Mouse (Mus musculus) megakaryocyte, adult 5-6 weeks (primary cell): Measurements from ENCODE around the gene Rab5b. TPM values are rescaled to one million over a fixed set of nuclear protein-coding genes. Genes with fewer than 3 reads are reported as not detected.
"Not testable (repeated sequence)": the region's sequence is repeated elsewhere in the genome, so short reads cannot be mapped to it uniquely, and the experiment has no call there.

Experiments
- ATAC-seq: 2 replicates; pipeline ENCODE4 v1.8.0; 2016; ENCODE audit warnings: mild to moderate bottlenecking, inconsistent platforms; ENCODE audit not compliant: poor library complexity, severe bottlenecking
- total RNA-seq, 2 experiments: library from RNA; stranded (forward) in 1 of 2; stranded (reverse) in 1 of 2; fragments of 153-499, 151-499 nt in 1 of 2; fragments of 221-1000, 200-1000 nt in 1 of 2; gene quantifications; 2 replicates each; pipeline versions ENCODE4 v1.2.3 to v1.2.4; 2015 to 2017

Gene Rab5b
- total RNA-seq (2015), result 62.8 and 64.7 TPM in 2 replicates
- total RNA-seq (2017), result 77.1 and 84.0 TPM in 2 replicates

DNA sequence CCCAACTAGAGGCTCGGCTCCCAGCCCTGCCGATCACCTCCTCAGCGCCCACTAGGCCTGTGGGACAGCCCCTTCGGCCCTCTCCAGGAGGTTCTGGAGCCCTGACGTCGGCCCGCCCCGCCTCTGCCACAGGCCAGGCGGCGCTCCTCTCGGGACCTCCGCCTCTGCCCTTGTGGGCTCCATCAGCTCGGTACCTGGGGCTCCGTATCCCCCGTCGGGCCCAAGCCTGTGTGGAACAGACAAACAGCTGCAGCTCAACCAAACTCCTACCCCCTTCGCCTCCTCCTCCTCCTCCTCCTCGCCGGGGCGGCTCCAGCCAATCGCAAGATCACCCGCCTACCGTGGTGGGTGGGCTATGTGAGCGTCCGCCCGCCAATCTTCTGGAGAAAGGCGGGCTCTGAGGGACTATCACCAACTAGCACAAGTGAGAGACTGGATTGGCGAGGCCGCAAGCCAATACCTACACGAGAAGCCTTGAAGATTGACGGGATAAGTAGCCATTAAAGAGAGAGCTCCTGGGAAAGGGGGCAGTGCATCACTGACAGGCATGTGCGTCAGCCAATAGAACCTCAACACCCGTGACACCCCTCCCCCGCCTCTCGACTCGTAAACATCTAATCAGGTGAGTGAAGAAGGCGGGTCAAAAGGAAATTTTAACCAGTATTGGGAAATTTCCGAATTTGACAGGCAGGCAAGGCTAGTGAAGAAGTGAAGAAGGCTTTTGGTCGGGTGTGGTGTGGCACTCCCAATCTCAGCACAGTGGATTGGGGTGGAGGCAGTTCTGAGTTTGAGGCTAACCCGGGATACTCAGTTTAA is at the start of gene Rab5b:
Gene Rab5b (minus strand): TSS at position 273 of the 816 bp plus-strand sequence.
- ATAC-seq, result peak; percentile 88

DNA sequence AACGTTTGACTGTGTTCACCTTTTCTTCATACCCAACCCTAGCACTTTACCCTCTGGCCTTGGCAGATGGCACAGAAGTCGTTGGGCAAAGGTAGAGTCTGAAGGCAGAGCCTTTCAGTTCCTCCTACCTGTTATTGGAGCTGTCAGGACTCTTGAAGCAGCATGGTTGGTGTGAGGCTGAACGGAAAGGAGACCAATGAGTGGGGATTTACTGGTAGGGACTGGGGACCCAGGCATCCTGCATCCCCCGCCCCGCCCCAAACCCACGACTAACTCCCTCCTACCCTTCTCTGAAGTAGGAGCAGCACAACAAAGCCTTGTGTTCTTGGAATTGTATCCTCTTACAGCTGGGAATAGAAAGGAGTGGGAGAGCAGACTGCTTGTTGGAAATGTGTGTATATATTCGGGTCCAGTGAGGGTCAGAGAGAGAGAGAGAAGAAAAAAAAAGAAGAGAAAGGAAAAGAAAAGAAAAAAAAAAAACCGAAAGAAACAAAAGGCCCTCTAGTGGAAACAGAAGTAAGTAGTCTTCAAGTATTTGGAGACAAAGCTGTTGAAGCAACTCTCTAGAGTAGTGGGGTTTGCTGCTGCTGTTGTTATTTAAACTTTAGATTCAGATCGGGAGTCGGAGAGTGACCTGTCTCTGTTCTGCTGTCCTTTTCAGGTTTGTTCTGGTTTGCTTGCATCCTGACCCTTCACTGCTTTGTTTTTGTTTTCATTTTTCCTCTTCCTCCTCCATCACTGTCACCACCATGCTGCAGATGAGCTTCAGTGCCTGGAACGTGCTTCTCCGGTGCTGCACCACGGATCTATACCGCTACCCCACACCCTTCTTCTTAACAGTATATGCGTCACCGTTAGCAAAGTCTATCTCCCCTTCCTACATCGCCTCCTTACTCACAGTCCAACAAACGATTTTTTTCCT is 48.9 kb upstream of the Rab5b start, which contains the start of gene Dgka:
Gene Dgka (minus strand): TSS at position 176 of the 922 bp plus-strand sequence.
- ATAC-seq, result no peak

DNA sequence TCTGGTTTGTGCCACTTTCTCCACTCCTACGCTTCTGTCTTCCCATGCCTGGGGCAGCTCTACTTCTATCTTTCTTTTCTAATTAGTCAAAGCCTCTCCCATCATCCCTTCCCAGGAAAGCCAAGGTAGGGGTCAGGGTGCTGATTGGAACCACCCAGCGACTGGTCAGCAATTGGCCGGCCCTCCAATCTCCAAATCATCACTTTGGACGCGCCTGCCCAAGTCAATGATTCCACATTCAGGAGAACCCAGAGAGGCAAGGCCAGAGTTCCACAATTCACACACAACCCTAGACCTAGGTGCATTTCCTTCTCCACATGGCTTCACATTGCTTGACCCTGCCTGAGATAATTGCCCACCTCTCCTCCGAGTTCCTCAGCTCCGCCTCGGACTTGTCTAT is 48.1 kb upstream of the Rab5b start:
- ATAC-seq, result no peak

DNA sequence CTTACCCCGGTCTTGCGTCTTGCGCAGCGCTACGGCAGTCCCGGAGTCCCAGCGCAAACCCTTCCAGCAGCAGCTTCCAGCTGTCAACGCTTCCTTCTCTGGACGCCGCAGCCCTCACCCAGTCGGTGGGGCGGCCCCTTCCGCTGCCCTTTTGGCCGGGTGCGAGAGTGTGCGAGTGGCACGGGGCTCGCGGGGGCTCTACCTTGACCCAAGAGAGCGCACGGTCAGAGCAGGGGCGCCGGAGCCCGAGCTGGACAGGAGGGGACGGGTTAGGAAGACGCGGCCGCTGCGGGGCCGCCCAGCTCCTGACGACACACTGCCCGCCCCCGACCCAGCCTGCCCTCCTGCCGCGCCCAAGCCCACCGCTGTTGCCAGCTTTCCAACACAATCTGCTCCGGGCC is 47.7 kb upstream of the Rab5b start:
- peak; percentile 23 for ATAC-seq

DNA sequence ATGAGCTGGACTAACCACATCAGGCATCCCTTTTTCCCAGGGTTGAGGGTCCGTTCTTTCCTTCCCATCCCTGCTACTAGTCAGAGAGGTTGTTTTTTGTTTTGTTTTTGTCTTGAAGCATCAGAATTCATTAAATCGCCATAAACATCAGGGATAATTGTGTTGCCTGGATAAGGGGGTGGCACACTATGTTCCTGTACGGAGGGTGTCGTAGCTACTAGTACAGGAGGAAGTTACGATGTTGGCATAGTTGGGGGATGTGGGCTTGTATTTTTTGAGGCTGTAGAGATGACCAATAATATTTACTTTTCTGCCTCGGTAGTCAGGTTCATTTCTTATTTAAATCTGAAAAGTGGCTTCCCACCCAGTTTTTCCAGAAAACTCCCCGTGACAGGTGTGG is 47.2 kb upstream of the Rab5b start:
- peak; percentile 39 for ATAC-seq

DNA sequence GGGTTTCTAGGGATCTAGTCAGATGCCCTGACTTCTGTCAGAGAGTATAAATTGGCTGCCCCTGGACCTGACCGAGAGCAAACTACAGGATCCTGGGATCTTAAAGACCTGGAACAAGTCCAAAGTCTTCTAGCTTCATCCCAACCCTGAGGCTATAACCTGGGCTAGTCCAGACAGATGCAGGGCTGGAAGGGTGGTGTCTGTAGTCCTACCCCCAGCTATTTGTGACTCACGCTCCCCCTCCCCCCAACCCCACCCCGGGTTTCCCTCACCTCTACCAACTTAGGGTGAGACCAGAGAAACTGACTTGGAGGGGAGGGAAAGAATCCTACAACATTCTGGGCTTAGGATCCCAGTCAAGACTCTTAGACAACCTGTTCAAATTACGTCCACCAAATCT is 46.6 kb upstream of the Rab5b start:
- ATAC-seq, result no peak

DNA sequence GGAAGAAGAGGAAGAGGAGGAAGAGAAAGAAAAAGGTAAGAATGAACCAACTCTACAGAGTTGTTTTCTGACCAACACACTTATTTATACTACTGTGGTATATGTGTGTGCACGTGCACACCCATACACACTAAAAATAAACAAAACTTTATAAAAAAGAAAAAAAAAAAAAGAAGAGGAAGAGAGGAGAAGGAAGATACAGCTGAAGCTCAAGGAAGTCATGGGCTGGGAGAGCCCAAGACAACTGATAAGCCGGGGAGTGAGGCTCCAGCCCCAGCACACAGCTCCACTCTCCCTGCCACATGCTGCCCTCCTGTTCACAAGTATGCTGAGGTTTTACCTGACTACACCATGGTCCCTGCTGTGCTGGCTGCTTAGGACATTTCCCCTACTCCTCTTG is 44.2 kb upstream of the Rab5b start:
- no peak for ATAC-seq

DNA sequence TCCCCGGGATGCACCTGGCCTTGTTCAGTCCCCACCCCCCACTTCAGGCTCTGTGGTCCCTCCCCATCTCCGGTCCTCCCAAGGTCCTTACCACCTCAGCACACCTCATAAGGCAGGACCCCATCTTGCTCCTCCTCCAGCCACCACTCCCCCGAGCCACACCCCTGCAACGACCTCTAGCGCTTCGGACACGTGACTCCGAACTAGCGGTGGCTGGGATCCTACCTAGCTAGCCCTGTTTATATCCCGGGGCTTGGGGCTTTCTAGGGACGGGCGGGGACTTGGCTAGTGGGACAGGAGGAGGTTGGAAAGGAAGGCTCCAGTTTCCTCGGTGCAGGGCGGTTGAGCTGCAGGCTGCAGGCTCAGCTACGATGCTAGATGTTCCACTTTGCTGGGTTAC is 41.4 kb upstream of the Rab5b start:
- no peak for ATAC-seq

DNA sequence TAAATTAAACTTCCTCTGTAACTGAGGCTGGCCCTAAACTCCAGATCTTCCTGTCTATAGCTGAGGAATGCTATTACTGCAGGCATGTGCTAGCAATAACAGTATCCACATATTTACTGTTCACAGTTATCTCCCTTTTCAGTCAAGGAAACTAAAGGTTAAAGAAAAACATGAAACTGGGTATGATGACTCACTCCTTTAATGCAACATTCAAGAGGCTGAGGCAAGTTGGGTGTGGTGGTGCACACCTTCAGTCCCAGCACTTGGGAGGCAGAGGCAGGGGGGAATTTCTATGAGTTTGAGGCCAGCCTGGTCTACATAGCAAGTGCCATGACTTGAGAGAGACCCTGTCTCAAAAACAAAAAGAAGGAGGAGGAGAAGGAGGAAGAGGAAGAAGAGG is 35.9 kb upstream of the Rab5b start:
- ATAC-seq, result no peak

DNA sequence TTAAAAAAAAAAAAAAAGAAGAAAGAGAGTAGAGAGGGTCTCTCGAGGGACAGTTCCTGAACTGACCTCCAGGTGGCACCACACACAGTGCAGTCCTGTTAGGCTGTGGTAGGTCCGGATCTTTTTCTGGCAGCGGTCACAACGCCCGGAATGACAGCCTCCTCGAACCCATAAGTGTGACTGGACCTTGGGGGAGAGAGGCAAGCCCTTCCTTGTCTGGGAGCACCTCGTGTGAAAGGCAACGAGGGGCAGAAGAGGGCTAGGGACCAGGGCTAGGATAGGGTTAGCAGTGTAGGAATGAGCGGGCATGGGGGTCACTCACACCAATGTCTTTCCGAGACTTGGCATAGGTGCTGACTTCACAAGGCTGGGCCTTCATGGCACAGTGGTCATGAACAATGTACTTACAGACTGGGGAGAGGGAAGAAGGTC is 35.0 kb upstream of the Rab5b start:
- ATAC-seq, result peak; percentile 89

DNA sequence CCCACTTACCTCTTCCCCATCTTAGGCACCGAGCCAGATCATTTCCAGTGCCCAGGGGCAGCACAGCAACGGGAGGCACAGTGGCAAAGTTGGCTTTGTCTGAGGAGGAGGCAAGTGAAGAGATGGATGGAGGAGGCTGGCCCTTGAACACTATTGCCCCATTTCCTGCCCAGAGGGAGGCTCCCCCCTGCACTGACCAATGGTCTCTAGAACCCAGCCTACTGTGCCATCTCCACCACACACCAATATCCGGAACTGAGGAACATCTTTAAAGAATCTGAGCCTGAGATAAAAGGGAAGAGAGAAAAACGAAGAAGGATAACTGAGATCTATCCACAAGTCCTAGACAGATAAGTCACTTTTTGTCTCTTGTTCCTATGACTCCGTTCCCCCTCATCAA is 32.0 kb upstream of the Rab5b start:
- ATAC-seq, result peak; percentile 90

DNA sequence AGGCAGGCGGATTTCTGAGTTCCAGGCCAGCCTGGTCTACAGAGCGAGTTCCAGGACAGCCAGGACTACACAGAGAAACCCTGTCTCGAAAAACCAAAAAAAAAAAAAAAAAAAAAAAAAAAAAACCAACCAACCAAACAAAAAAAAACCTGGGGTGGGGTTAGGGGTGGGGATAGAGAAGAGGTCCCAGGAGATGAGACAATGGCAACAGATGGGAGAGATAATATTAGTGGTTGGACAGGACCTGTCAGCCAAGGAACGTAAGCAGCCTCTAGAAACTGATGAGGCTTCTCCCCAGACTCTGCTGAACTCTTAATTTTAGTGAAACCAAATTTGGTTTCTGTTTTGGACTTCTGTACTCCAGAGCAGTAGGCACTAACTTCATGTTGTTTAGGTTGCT is 29.4 kb upstream of the Rab5b start:
- ATAC-seq, result not testable (repeated sequence)

DNA sequence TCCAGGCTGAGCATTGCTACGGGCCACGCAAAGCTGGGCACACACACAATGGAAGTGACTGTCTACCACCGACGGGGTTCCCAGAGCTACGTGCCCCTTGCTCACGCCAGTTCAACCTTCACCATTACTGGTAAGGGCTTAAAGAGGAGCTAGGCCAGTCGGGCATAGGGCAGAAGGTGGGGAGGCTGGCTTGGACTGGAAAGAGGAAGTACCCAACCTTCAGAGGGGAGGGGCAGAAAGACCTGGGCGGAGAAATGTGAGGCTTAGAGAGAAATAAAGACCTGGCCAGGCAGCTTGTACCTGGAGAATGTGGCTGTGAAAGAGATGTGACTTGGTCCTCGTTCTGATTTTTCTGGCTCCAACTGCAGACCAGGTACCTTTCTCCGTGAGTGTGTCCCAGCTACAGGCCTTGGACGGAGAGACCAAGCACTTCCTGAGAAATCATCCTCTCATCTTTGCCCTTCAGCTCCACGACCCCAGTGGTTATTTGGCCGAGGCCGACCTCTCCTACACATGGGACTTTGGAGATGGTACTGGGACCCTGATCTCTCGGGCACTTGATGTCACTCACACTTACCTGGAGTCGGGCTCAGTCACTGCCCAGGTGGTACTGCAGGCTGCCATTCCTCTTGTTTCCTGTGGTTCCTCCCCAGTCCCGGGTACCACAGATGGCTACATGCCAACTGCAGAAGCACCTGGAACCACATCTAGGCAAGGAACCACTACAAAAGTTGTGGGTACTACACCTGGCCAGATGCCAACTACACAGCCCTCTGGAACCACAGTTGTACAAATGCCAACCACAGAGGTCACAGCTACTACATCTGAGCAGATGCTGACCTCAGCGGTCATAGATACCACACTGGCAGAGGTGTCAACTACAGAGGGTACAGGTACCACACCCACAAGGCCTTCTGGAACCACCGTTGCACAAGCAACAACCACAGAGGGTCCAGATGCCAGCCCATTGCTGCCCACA is 19.8 kb upstream of the Rab5b start:
- peak; percentile 95 for ATAC-seq

DNA sequence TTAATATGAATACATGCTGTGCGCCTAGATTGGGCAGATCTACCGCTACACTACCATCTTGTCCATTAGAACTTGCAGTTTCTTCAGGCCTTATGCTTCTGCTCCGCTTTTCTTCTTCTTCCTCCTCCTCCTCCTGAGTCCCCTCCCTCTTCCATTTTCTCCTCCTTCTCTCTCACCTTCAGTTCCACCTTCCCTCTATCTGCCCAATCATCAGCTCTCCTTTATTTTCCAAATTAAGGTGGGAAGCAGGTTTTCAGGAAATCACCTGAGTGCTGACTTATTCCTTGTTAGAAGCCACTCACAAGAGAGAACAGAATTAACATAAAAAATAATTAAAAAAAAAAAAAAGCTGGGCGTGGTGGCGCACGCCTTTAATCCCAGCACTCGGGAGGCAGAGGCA is 15.3 kb upstream of the Rab5b start:
- not testable (repeated sequence) for ATAC-seq

DNA sequence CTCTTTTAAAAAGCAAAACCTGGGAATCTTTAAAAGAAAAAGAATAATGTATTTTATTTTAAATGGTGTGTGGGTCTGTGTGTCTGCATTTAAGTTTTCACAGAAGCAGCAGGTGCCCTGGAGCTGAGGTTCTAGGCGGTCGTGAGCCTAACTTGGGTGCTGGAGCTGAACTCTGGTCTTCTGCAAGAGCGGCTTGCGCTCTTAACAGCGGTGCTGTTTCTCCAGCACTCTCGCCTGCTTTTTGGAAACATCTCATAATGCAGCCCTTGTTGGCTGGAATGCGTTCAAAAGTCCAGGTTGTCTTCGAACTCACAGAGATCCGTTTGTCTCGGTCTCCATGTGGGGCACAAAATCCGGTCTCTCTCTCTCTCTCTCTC is 9.2 kb upstream of the Rab5b start:
- no peak for ATAC-seq

DNA sequence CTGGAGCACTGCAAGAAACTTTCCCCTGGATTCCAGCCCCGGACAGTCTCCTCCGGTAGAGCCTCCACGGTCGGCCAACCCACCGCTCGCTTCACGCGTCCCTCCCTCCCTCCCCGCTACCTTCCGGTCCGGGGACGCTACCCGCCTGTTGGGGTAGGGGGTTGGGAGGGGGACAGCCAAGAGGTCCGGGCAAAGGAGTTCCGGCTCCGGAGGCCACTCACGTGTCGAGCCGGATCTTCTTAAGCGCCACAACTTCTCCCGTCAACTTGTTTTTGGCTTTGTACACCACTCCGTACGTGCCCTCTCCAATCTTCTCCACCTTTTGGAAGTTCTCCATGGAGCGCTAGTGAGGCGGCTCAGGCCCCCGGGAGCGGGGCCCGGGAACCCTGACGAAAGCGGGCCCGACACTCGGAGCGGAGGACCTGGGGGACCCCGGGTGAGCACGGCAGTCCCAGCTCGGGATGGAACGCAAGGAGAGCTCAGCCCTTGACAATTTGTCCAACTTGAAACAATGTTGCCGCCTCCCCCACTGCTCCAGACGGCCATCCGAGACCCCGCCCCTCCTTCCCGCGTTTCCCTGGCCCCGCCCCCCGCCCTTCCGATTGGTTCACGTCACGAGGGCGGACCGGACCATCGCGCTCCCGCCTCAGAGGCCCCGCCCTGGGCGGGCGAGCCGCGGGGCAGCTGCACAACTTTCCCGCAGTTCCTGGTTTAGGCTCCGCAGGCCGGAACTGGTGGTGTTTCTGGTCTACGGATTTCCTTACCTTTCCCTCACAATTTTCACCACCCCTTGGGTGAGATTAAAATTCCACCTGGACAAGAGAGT is 8.6 kb upstream of the Rab5b start, which contains the start of gene Cdk2:
Gene Cdk2 (minus strand): TSS at position 541 of the 826 bp plus-strand sequence.
- ATAC-seq, result peak; percentile 93

DNA sequence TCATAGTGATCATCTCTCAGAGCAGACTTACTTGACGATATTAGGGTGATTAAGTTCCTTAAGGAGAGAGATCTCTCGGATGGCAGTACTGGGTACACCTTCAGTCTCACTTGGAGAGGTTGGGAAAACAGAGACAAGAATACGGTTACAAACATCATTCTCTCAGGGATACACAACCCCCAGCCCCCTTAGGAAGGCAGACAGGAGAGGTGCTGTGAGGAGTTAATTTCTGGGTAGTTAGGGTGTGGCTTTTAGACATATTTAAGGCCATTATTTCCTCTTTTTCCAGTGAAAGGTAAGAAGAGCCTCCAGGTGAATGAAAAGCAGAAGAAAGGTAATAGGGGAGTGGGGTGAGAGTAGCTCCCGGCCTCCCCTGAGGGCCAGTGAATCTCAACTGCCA is 7.8 kb upstream of the Rab5b start, which contains the start of gene Pmel:
Gene Pmel (plus strand): TSS at position 301 of the 400 bp plus-strand sequence.
- ATAC-seq, result peak; percentile 13

DNA sequence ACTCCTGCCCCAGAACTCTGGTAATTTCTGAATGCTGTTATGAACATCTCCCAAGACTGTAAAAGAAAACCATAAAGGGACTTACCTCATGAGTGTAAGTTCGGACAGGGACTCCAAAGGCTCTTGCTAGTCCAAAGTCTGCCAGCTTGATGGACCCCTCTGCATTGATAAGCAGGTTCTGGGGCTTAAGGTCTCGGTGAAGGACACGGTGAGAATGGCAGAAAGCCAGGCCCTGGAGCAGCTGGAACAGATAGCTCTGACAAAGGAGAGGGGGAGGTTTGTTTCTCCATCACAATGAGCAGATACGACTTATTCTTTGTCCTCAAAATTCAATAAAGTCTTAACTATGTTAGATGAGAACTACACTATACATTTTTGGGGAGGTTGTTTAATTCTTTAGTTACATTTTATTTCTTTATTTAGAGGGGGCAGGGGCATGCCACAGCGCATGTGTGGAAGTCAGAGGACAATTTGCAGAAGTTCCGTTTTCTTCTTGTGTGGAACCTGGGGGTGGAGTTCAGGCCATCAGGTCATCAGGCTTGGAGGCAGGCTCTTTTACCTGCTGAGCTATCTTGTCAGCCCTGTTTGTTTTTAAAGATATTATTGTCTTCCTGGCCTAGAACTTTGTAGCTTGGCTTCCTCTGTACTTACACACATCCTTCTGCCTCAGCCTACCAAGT is 6.4 kb upstream of the Rab5b start:
- ATAC-seq, result peak; percentile 51

DNA sequence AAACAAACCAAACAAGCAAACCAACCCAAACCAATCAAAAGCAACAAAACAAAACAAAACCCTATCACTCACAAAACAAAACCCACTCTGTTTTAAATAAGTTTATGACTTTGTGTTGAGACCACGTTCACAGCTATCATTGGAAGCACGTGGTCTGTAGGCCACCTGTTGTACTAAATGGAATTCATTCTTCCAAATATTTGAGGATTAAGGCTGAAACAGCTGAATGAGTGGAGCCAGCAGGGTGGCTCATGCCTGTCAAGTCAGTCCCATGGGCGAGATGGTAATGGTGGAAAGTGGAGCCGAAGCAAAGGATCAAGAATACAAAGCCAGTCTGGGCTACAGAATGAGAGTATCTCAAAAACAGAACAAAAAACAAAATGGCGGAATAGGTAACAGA is 4.6 kb upstream of the Rab5b start:
- ATAC-seq, result no peak
